Mouse (Mus musculus): ENCODE measurements around the gene Ppp2r2d.

Ppp2r2d gene

GRCm38 (mm10) chr7:138863950-138864572 is 18.2 kb downstream of the Ppp2r2d start:
- DNase-seq (ENCODE audit: low spot score in 2 of 2): no peak

- DNase-seq (ENCODE audit: low spot score in 2 of 2): no peak
Observed at GRCm38 (mm10) chr7:138864776-138865175, 18.9 kb downstream of the Ppp2r2d start.

GRCm38 (mm10) chr7:138867286-138867685 is 21.4 kb downstream of the Ppp2r2d start:
- no peak for DNase-seq (ENCODE audit: low spot score in 2 of 2)

- DNase-seq (ENCODE audit: low spot score in 2 of 2): no peak
Observed at GRCm38 (mm10) chr7:138868316-138868715, 22.4 kb downstream of the Ppp2r2d start.

GRCm38 (mm10) chr7:138872956-138873355 is 27.1 kb downstream of the Ppp2r2d start:
- no peak for DNase-seq (ENCODE audit: low spot score in 2 of 2)

- DNase-seq (ENCODE audit: low spot score in 2 of 2): no peak
Observed at GRCm38 (mm10) chr7:138875031-138875430, 29.2 kb downstream of the Ppp2r2d start.

- DNase-seq (ENCODE audit: low spot score in 2 of 2): no peak
Observed at GRCm38 (mm10) chr7:138883724-138884123, 37.8 kb downstream of the Ppp2r2d start.

GRCm38 (mm10) chr7:138885365-138886289 is 39.7 kb downstream of the Ppp2r2d start:
- DNase-seq (ENCODE audit: low spot score in 2 of 2): no peak

- DNase-seq (ENCODE audit: low spot score in 2 of 2): no peak
Observed at GRCm38 (mm10) chr7:138898122-138898521, 52.2 kb downstream of the Ppp2r2d start.

GRCm38 (mm10) chr7:138898743-138899142 is 52.9 kb downstream of the Ppp2r2d start:
- DNase-seq (ENCODE audit: low spot score in 2 of 2): no peak

- no peak for DNase-seq (ENCODE audit: low spot score in 2 of 2)
Observed at GRCm38 (mm10) chr7:138903886-138904435, 58.1 kb downstream of the Ppp2r2d start.

GRCm38 (mm10) chr7:138906441-138906840 is 60.6 kb downstream of the Ppp2r2d start:
- DNase-seq (ENCODE audit: low spot score in 2 of 2): no peak

GRCm38 (mm10) chr7:138907043-138907442 is 61.2 kb downstream of the Ppp2r2d start:
- DNase-seq (ENCODE audit: low spot score in 2 of 2): no peak

- no peak for DNase-seq (ENCODE audit: low spot score in 2 of 2)
Observed at GRCm38 (mm10) chr7:138907976-138908375, 62.1 kb downstream of the Ppp2r2d start.

GRCm38 (mm10) chr7:138908768-138909276 is 62.9 kb downstream of the Ppp2r2d start:
- DNase-seq (ENCODE audit: low spot score in 2 of 2): no peak

- peak; percentile 65 to 76 for DNase-seq (ENCODE audit: low spot score in 2 of 2)
Observed at GRCm38 (mm10) chr7:138909277-138910192, 63.7 kb downstream of the Ppp2r2d start, which contains the start of gene Bnip3. Gene Bnip3, minus strand, starts transcription at chr7:138909519.

GRCm38 (mm10) chr7:138910193-138910562 is 64.3 kb downstream of the Ppp2r2d start:
- no peak for DNase-seq (ENCODE audit: low spot score in 2 of 2)

- no peak for DNase-seq (ENCODE audit: low spot score in 2 of 2)
Observed at GRCm38 (mm10) chr7:138913616-138914015, 67.7 kb downstream of the Ppp2r2d start.

GRCm38 (mm10) chr7:138919156-138919944 is 73.5 kb downstream of the Ppp2r2d start:
- no peak for DNase-seq (ENCODE audit: low spot score in 2 of 2)

GRCm38 (mm10) chr7:138921611-138922010 is 75.7 kb downstream of the Ppp2r2d start:
- DNase-seq (ENCODE audit: low spot score in 2 of 2): no peak

Data from frontal cortex, postnatal 14 days (tissue).